Mouse (Mus musculus) erythroblast, embryonic 14.5 days (primary cell): ENCODE measurements at regions not wholly inside any gene's neighbourhood (a gene's known extent, or its start where the extent isn't known, plus 50 kb on each side); places are given as distances from the start of the nearest gene placed in this dataset.

ENCODE experiments used
- GATA1 ChIP-seq: IDR thresholded peaks from 2 replicates; pipeline ENCODE4 v1.6.1; 2012; ENCODE audit warnings: low read length, inconsistent platforms, mixed read lengths
- TAL1 ChIP-seq: IDR thresholded peaks from 3 replicates; pipeline ENCODE4 v1.6.1; 2012; ENCODE audit warnings: low read length, inconsistent platforms, mixed read lengths

DNA sequence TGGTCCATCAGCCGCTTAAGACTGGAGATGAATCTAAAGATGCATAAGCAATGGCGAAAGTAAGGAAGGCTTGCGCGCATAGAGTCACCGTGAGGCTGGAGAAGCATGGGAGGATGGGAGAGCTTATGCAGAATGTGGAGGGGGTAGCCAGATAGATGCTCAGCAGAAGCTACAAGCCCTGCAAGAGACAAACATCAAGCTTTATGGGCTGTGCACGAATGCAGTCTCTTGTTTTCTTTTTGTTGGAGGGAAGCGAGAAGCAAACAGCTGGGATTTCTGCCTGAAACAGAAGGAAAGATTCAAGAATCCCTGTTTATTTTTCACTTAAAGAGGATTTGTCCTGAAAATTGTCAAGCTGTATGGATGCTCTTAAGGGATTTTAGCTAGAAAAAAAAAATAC is 188.7 kb downstream of the Kctd12 start:
- no peak for TF ChIP-seq GATA1
- TF ChIP-seq TAL1: no peak
